Mouse (Mus musculus): ENCODE data around the gene Cdkl1. TPM values are rescaled to one million over a fixed set of nuclear protein-coding genes. Genes with fewer than 3 reads are reported as not detected.

The Cdkl1 gene
- total RNA-seq, 1 experiment from 2014 or later: not detected

DNA sequence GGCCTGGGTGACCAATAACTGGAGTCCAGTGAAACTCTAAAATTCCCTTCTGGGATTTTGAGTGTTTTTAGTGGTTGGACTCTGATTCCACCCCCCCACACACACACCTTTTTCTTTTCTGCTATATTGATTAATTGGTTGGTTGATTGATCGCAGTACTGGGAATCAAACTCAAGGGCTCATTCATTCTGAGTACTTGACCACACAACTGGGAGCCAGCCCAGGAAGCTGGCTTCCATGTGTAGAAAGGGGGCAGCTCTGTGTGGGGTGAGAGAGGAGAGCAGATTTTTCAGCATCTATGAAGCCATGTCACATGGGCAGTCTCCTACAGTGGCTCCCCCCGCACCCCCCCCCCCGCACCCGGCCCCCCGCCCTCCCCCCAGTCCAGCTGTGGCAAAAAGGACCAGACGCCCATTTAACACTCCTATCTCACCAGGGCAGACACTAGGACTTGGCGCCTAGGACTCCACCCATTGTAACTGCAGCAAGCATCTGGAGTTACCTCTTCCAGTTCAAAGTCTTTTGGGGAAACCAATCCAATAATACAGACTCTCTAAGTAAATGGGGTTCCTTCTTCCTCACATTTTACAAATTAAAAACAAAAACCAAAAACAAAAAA, 31.7 kb downstream of the Cdkl1 start:
- no peak for ATAC-seq (replicated peaks in 1 of 2; ENCODE audit: insufficient read depth in 1 of 2, low FRiP score in 2 of 2, low TSS enrichment in 1 of 2, low read depth in 1 of 2, poor library complexity in 2 of 2, severe bottlenecking in 2 of 2)

GRCm38 (mm10) chr12:69758221-69759185, 32.6 kb downstream of the Cdkl1 start:
- ATAC-seq (replicated peaks in 1 of 2; ENCODE audit: insufficient read depth in 1 of 2, low FRiP score in 2 of 2, low TSS enrichment in 1 of 2, low read depth in 1 of 2, poor library complexity in 2 of 2, severe bottlenecking in 2 of 2): no peak

- ATAC-seq (replicated peaks in 1 of 2; ENCODE audit: insufficient read depth in 1 of 2, low FRiP score in 2 of 2, low TSS enrichment in 1 of 2, low read depth in 1 of 2, poor library complexity in 2 of 2, severe bottlenecking in 2 of 2): peak; percentile 84 to 86
Observed at GRCm38 (mm10) chr12:69757418-69758141, 33.5 kb downstream of the Cdkl1 start.

GRCm38 (mm10) chr12:69756015-69756414, 35.1 kb downstream of the Cdkl1 start:
- ATAC-seq (replicated peaks in 1 of 2; ENCODE audit: insufficient read depth in 1 of 2, low FRiP score in 2 of 2, low TSS enrichment in 1 of 2, low read depth in 1 of 2, poor library complexity in 2 of 2, severe bottlenecking in 2 of 2): no peak

DNA sequence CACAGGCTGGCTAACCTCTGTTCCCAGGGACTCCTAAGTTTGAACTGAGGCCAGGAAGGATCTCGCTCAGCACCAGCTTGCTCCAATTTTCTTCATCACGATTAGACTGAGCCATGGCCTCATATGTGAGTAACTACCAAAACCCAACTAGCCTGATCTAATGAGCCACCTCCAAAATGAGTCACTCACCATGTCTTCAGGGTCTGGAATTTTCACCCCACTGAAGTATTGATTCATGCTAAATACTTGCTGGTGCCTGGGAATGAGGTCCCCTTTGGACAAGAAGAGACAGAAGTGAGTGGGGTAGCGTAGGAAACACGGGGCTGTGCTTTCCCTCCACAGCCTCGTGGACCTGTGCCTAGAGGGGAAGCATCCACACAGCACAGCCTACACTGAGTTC, 37.1 kb downstream of the Cdkl1 start:
- no peak for ATAC-seq (replicated peaks in 1 of 2; ENCODE audit: insufficient read depth in 1 of 2, low FRiP score in 2 of 2, low TSS enrichment in 1 of 2, low read depth in 1 of 2, poor library complexity in 2 of 2, severe bottlenecking in 2 of 2)

GRCm38 (mm10) chr12:69751864-69752341, 39.2 kb downstream of the Cdkl1 start:
- ATAC-seq (replicated peaks in 1 of 2; ENCODE audit: insufficient read depth in 1 of 2, low FRiP score in 2 of 2, low TSS enrichment in 1 of 2, low read depth in 1 of 2, poor library complexity in 2 of 2, severe bottlenecking in 2 of 2): no peak

DNA sequence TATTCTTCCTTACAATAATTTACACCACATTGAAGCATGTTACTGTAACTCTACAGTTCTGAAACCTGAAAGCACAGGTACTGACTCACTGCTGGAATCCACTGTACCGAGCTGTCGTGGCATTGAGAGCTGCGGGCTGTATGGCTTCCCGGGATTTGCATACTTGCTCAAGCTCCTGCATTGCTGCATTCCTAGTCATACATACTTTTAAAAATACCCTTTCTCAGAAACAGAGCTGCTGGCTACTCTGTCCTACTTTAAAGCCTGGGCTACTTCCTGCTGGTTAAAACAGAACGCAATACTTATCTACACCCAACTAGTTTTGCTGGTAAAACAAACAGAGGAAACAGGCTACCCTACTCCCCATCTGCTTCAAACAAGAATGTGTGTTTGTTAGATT, 46.9 kb downstream of the Cdkl1 start:
- ATAC-seq (replicated peaks in 1 of 2; ENCODE audit: insufficient read depth in 1 of 2, low FRiP score in 2 of 2, low TSS enrichment in 1 of 2, low read depth in 1 of 2, poor library complexity in 2 of 2, severe bottlenecking in 2 of 2): no peak

GRCm38 (mm10) chr12:69741965-69742364, 49.1 kb downstream of the Cdkl1 start:
- ATAC-seq (replicated peaks in 1 of 2; ENCODE audit: insufficient read depth in 1 of 2, low FRiP score in 2 of 2, low TSS enrichment in 1 of 2, low read depth in 1 of 2, poor library complexity in 2 of 2, severe bottlenecking in 2 of 2): no peak

DNA sequence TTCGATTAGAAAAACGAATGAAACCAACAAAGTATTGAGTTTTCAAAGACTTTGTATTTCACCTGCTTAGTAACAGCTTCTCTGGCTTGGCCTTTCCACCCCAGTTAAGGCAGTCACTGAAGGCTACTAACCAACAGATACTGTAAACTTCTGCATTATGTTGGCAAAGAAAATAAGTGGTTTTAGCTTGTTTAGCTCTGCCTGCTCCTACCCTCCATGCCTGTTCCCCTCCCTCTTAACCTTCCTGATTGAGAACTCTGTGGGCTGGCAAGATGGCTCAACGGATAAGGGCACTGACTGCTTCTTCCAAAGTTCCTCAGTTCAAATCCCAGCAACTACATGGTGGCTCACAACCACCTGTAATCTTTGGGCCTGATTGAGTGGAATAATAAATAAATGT, 57.1 kb downstream of the Cdkl1 start:
- ATAC-seq (replicated peaks in 1 of 2; ENCODE audit: insufficient read depth in 1 of 2, low FRiP score in 2 of 2, low TSS enrichment in 1 of 2, low read depth in 1 of 2, poor library complexity in 2 of 2, severe bottlenecking in 2 of 2): peak; percentile 12 to 36; a peak in 1 of 4 replicates

GRCm38 (mm10) chr12:69733518-69733917, 57.5 kb downstream of the Cdkl1 start:
- peak; percentile 82 to 89 for ATAC-seq (replicated peaks in 1 of 2; ENCODE audit: insufficient read depth in 1 of 2, low FRiP score in 2 of 2, low TSS enrichment in 1 of 2, low read depth in 1 of 2, poor library complexity in 2 of 2, severe bottlenecking in 2 of 2)

GRCm38 (mm10) chr12:69732221-69732620, 58.8 kb downstream of the Cdkl1 start:
- no peak for ATAC-seq (replicated peaks in 1 of 2; ENCODE audit: insufficient read depth in 1 of 2, low FRiP score in 2 of 2, low TSS enrichment in 1 of 2, low read depth in 1 of 2, poor library complexity in 2 of 2, severe bottlenecking in 2 of 2)

- ATAC-seq (replicated peaks in 1 of 2; ENCODE audit: insufficient read depth in 1 of 2, low FRiP score in 2 of 2, low TSS enrichment in 1 of 2, low read depth in 1 of 2, poor library complexity in 2 of 2, severe bottlenecking in 2 of 2): no peak
Observed at GRCm38 (mm10) chr12:69730306-69730705, 60.8 kb downstream of the Cdkl1 start.

DNA sequence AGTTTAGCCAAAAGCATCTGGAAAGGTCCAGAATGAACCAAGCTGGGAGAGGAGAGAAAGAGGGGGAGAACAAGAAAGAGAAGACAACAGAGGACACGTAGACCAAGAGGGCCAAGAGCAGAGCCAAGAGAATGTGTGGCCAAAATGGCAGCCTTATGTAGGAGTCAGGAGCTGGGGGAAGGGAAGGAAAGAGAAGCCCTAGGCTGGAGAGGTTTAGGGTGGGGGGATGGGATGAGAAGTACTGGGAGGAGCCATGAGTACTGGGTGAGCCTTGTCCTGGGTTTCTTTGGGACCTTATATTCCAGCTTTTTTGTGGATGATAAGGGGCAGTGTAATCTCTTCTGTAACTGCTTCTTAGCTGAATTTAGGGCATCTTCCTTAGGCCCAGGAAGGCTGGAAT, 61.8 kb downstream of the Cdkl1 start:
- no peak for ATAC-seq (replicated peaks in 1 of 2; ENCODE audit: insufficient read depth in 1 of 2, low FRiP score in 2 of 2, low TSS enrichment in 1 of 2, low read depth in 1 of 2, poor library complexity in 2 of 2, severe bottlenecking in 2 of 2)

- ATAC-seq (replicated peaks in 1 of 2; ENCODE audit: insufficient read depth in 1 of 2, low FRiP score in 2 of 2, low TSS enrichment in 1 of 2, low read depth in 1 of 2, poor library complexity in 2 of 2, severe bottlenecking in 2 of 2): peak; percentile 96 to 98
Observed at GRCm38 (mm10) chr12:69724711-69725460, 66.2 kb downstream of the Cdkl1 start, which contains the start of the genes L2hgdh and Atp5s. TSS of gene L2hgdh (minus strand) at chr12:69724873. TSS of gene Atp5s (plus strand) at chr12:69724950.

DNA sequence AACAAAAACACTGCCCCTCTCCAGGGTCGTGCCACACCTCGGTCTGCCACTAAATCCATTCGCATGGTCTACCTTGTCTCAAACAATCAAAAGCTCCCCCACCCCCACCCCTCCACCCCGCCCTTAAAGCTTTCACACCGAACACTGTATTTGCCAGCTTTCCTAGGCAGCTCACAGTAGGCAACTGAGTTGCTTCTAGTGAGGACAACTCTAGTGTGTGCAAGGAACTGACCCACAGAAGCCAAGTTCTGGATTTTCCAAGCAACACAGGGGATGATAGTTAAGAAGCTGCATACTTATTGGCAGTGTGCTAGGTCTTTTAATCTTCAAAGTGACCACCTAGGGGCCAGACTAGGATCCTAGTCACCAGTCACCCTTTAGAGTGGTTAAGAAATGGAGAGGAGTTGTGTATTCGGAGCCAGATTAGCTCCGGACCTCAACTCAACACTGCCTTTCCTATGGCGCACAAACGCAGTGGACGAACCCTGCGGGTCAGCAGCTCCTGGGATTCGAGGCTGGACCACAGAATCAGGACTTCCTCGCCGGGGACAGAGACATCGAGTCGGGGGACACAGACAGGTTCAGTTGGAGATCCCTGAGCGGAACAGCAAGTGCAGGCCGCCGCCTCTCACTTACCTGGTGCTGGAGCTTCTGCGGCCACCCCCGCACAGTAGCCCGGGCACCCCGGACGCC, 66.9 kb downstream of the Cdkl1 start:
- peak in 1 of 2 experiments; percentile 9; a peak in 1 of 4 replicates for ATAC-seq (replicated peaks in 1 of 2; ENCODE audit: insufficient read depth in 1 of 2, low FRiP score in 2 of 2, low TSS enrichment in 1 of 2, low read depth in 1 of 2, poor library complexity in 2 of 2, severe bottlenecking in 2 of 2)

DNA sequence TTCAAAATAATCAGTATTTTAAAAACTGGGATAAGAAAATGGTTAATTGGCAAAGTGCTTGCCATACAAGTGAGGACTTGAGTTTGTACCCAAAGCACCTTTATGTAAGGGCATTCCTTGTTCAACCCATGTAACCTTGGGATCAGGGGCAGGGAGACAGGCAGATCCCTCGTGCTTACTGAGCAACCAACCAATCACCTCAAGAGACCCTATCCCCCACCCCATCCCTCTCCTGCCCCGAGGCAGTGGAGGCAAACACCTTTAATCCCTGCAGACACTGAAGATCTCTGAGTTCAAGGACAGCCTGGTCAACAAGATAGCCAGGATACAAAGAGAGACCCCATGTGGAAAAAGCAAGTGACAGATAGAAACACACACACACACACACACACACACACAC, 67.7 kb downstream of the Cdkl1 start:
- ATAC-seq (replicated peaks in 1 of 2; ENCODE audit: insufficient read depth in 1 of 2, low FRiP score in 2 of 2, low TSS enrichment in 1 of 2, low read depth in 1 of 2, poor library complexity in 2 of 2, severe bottlenecking in 2 of 2): no peak
